Mouse (Mus musculus) forebrain, embryonic 14.5 days (tissue): ENCODE results near the gene Hmgcs2. TPM values are rescaled to one million over a fixed set of nuclear protein-coding genes. Genes with fewer than 3 reads are reported as not detected.

ENCODE experiments used
- ATAC-seq: fragments of 200-750 bp; cut with Nextera tagmentation; 2 replicates; pipeline ENCODE4 v1.8.0; 2017; ENCODE audit warnings: mild to moderate bottlenecking, moderate library complexity
- DNase-seq: peaks from one replicate; pipeline ENCODE4 v3.0.0-alpha.2; 2015; ENCODE audit warnings: low spot score
- H3K27ac ChIP-seq: fragments of 300-500 bp; sonication (generic); 2 replicates; pipeline ENCODE4 v1.5.1; 2014; ENCODE audit warnings: low read depth, mild to moderate bottlenecking, control low read depth, low read length, moderate library complexity
- H3K27me3 ChIP-seq: fragments of 300-500 bp; sonication (generic); replicated peaks from 2 replicates; pipeline ENCODE4 v1.6.1; 2014; ENCODE audit warnings: low read length, control low read depth, mixed read lengths; ENCODE audit not compliant: control insufficient read depth, insufficient read depth
- H3K36me3 ChIP-seq: fragments of 300-500 bp; sonication (generic); 2 replicates; pipeline ENCODE4 v1.6.1; 2014; ENCODE audit warnings: low read length, control low read depth; ENCODE audit not compliant: control insufficient read depth, insufficient read depth
- H3K4me1 ChIP-seq: fragments of 300-500 bp; sonication (generic); 2 replicates; pipeline ENCODE4 v1.6.1; 2014; ENCODE audit warnings: antibody characterized with exemption, low read length, control low read depth; ENCODE audit not compliant: control insufficient read depth, insufficient read depth
- H3K4me2 ChIP-seq: fragments of 300-500 bp; sonication (generic); 2 replicates; pipeline ENCODE4 v1.6.1; 2014; ENCODE audit warnings: mild to moderate bottlenecking, control low read depth, low read length
- H3K4me3 ChIP-seq: fragments of 300-500 bp; sonication (generic); 2 replicates; pipeline ENCODE4 v1.5.1; 2014; ENCODE audit warnings: low read depth, low read length, control low read depth
- H3K9ac ChIP-seq: fragments of 300-500 bp; sonication (generic); 2 replicates; pipeline ENCODE4 v1.6.1; 2014; ENCODE audit warnings: mild to moderate bottlenecking, low read length, control low read depth, moderate library complexity
- H3K9me3 ChIP-seq: fragments of 300-500 bp; sonication (generic); replicated peaks from 2 replicates; pipeline ENCODE4 v1.6.1; 2016; ENCODE audit warnings: low read length, control low read depth, mixed read lengths; ENCODE audit not compliant: control insufficient read depth
- WGBS: fragments of 180-500 bp; shearing (Covaris S2); extraction: QIAGEN DNeasy Blood & Tissue Kit; methylation state at CpG from one replicate; pipeline ENCODE4 v1.1.7; 2014; 5-methylcytosine and 5-hydroxymethylcytosine counted together
- polyA plus RNA-seq: library from polyadenylated mRNA; unstranded; fragments of >200 nt; fragmentation: Nextera tagmentation; extraction: Ambion mirVana; gene quantifications from 2 replicates; pipeline ENCODE4 v1.2.1, GENCODE M21; 2014

Gene Hmgcs2
- polyA plus RNA-seq, 1 experiment from 2014 or later, result 10.2 TPM

DNA sequence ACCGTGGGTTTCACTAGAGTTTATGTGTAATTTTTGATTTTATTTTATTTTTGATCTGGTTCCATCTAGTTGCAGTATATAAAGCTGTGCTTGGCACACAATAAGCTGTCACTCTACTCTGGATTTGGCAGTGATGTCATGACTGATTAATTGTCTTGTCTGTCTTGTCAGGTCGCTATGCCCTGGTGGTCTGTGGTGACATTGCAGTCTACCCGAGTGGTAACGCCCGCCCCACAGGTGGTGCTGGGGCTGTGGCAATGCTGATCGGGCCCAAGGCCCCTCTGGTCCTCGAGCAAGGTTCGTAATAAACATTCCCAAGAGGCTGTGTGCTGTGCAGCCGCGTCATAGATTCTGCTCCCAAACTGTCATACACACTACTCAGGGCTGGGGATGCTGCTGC lies 15.7 kb downstream of the Hmgcs2 start:
- no peaks in the 10 kb centered on the region for H3K27me3 ChIP-seq
- H3K36me3 ChIP-seq, result no peaks in the 10 kb centered on the region
- 73% methylated on average over 10 of the region's 10 CpGs for WGBS
- no peaks in the 10 kb centered on the region for H3K9me3 ChIP-seq
- no peaks in the 10 kb centered on the region for H3K4me1 ChIP-seq
- no peak overlapping the region for H3K4me3 ChIP-seq
- ATAC-seq (no peak), DNase-seq (no peak)
- no peak overlapping the region for H3K27ac ChIP-seq
- no peak overlapping the region for H3K4me2 ChIP-seq
- no peak overlapping the region for H3K9ac ChIP-seq

DNA sequence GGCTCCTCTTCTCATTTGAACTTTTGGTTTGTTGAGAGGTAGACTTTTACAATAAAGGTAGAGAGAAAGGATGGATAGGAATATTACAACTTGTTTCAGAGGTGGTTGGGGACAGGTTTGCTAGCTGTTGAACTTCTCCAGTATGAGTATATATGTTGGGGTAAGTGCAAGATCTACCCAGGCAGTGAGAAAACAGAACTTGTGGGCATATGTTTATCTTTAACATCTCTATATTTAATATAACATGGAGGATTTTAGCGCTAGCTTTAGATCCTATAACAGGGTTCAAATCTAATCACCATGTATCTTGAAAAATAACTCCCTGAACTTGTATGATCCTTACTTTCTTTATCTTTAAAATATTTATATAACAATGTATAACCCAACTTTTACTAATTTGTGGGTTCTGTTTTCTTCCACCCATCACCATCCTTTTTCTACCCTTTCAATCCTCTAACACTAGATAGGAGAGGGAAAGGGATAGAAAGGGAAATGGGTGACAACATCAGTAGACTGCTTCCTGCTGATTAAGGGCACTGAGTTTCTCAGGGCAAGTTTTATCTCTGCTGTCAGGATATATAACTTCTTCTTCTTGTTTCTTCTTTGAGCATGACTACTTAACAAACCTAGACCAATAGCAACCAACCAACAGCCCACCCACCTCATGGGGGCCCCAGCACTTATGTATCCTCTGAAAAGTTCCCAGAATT lies 19.3 kb downstream of the Hmgcs2 start:
- whole genome bisulfite sequencing, result 97% methylated on average over 1 of the region's 1 CpGs
- ATAC-seq (no peak), DNase-seq (no peak)
- Histone ChIP-seq H3K9ac (no peak overlapping the region), H3K4me1 (no peaks in the 10 kb centered on the region), H3K27ac (no peak overlapping the region), H3K4me2 (no peak overlapping the region), H3K9me3 (no peaks in the 10 kb centered on the region), H3K27me3 (no peaks in the 10 kb centered on the region), H3K36me3 (no peaks in the 10 kb centered on the region), H3K4me3 (no peak overlapping the region)

DNA sequence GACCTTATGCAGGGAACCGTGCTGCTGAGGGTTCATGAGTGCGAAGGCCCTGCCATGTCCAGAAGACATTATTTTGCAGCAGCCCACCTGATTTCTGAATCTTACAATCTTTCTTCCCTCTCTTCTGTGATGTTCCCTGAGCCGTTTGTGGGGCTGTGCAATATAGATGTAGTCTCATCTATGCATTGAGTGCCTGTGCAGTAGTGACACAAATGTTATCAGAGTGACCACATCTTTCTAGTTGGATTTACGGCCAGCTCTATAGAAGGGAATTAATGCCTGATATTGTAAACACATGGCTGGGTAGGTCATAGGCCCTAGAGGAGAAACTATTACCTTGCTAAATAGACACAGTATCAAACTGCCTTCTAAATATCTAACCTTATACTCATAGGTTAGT lies 20.0 kb downstream of the Hmgcs2 start:
- H3K36me3 ChIP-seq, result no peaks in the 10 kb centered on the region
- ATAC-seq (no peak), DNase-seq (no peak)
- WGBS, result 91% methylated on average over 4 of the region's 4 CpGs
- H3K4me3 ChIP-seq, result no peak overlapping the region
- H3K27me3 ChIP-seq, result no peaks in the 10 kb centered on the region
- H3K4me2 ChIP-seq, result no peak overlapping the region
- H3K4me1 ChIP-seq, result no peaks in the 10 kb centered on the region
- H3K9ac ChIP-seq, result no peak overlapping the region
- no peaks in the 10 kb centered on the region for H3K9me3 ChIP-seq
- no peak overlapping the region for H3K27ac ChIP-seq

DNA sequence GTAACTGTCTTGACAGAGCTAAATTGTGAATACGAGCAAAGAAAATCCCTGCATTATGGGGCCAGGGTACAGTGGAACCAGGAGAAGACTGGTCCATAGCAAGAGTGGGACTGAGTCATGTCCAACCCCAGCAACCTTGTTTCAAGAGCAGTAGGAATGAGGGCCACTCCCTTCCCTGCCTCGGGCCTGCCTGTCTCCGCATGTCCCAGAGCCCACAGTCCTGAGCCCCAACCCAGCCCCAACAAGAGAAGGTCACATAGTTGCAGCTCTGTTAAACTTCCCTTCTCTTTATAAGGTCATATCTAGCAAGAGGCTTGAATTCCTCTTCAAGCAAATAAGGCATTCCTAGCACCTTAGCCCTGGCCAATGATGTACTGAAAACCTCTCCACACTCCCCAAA lies 21.5 kb downstream of the Hmgcs2 start:
- WGBS, result 88% methylated on average over 3 of the region's 3 CpGs
- H3K9me3 ChIP-seq, result no peaks in the 10 kb centered on the region
- ATAC-seq, result no peak

DNA sequence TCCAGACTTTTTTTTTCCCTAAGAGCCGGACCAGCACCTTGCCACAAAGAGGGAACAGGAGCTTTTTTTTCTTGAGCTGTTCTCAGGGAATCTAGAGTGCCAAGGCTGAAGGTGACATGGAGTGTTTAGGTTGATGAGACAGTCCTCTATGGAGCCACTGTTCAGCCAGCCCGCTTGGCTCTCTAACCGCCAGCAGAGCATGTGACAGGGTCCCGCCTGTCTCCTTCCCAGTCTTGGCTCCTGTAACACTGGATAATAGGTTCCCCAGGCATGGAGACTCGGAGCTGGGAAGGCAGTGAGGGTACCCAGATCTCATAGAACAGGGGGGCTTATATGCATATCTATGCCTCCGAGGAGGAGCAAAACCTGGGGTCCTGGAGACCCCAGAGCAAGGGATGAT lies 28.4 kb downstream of the Hmgcs2 start:
- no peak overlapping the region for H3K4me3 ChIP-seq
- 80% methylated on average over 6 of the region's 6 CpGs for WGBS
- no peaks in the 10 kb centered on the region for H3K9me3 ChIP-seq
- H3K4me1 ChIP-seq, result no peaks in the 10 kb centered on the region
- no peak for ATAC-seq
- H3K27me3 ChIP-seq, result no peaks in the 10 kb centered on the region
- DNase-seq, result no peak
- no peak overlapping the region for H3K4me2 ChIP-seq
- H3K36me3 ChIP-seq, result no peaks in the 10 kb centered on the region
- no peak overlapping the region for H3K9ac ChIP-seq
- H3K27ac ChIP-seq, result no peak overlapping the region

More for the DNA sequence above, 21.5 kb downstream of the Hmgcs2 start:
- Histone ChIP-seq H3K9ac (no peak overlapping the region), H3K36me3 (no peaks in the 10 kb centered on the region), H3K4me3 (no peak overlapping the region), H3K27ac (no peak overlapping the region), H3K4me2 (no peak overlapping the region), H3K27me3 (no peaks in the 10 kb centered on the region), H3K4me1 (no peaks in the 10 kb centered on the region)
- DNase-seq, result no peak

DNA sequence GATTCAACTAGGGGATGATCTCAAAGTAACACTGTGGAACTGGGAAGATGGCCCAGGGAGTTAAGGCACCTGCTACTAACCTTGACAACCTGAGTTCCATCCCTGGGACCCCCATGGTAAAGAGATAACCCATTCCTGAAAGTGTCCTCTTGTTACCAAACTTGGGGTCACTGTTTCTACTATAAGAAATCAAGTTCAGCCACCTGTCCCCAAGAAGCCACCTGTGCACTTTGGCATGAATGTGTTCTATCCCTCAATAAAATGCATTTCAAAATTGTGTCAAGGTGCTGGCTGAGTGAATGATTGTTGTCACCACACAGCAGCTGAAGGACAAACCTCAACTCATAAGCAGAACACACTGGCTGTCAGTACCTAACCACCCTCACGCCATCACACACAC lies 30.2 kb downstream of the Hmgcs2 start:
- H3K9ac ChIP-seq, result no peak overlapping the region
- peaks cover 3% of the 10 kb centered on the region; the same call in 1 of the 2 replicates for H3K36me3 ChIP-seq
- WGBS, result 80% methylated on average over 1 of the region's 1 CpGs
- no peaks in the 10 kb centered on the region for H3K4me1 ChIP-seq
- no peaks in the 10 kb centered on the region for H3K27me3 ChIP-seq
- ATAC-seq (no peak), DNase-seq (no peak)
- H3K27ac ChIP-seq, result no peak overlapping the region
- no peak overlapping the region for H3K4me2 ChIP-seq
- no peak overlapping the region for H3K4me3 ChIP-seq
- H3K9me3 ChIP-seq, result no peaks in the 10 kb centered on the region

DNA sequence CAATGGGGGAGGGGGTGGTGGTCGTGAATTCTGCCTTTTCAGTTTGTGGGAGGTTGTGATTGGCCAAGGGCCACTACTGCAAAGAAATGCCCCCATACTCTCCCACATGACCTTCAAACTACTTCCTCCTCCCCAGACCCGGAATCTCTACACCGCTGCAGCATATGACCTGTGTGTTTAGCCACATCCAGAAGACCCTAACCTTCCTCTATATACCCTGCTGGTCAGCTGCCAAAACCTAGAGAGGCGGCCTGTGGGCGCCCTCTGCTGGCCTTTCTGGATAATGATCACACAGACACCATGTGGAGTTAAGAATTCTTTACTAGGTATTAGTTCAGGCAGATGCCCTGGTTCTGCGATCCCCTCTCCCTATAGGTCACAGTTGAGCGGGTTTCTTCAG lies 32.6 kb downstream of the Hmgcs2 start:
- DNase-seq, result peak; percentile 79
- 31% methylated on average over 6 of the region's 7 CpGs for WGBS
- peaks cover 3% of the 10 kb centered on the region; the same call in 1 of the 2 replicates for H3K36me3 ChIP-seq

DNA sequence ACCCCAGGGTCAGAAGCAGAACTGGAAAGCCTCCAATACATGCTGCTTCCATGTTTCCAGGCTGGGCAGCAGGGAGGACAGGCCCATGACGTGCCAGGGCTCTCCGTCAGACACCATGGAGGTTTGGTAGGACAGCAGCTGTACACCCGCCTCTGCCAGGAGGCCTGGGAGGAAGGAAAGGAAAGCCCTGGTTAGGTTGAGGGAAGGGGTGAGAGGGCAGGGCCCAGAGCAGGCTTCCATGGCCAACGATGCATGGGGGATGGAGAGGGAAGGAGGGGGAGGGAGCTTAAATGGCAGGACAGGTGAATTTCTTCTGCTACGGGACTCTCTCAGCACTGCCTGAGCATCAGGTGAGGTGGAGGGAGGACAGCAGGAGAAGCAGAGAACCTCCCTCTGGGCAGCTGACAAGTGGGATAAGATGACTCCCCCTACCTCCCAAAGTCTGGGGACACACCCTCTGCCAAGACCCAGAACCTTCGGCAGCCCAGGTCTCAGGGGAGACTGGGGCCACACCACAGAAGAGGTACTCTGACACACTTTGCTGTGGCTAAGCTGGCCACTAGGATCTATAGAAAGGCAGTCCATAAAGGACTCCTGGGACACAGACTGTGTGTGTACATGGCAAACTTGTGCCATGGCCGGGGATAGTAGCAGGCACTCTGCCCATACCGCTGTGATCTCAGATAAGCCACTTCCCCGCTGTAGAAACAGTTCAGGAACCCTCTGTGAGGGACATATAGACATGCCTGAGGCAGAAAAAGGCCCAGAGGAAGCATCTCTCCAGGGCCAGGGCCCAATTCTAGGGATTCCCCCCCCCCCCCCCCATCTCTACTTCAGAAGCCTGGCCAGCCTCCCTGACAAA lies 33.3 kb downstream of the Hmgcs2 start:
- Histone ChIP-seq H3K27me3 (no peaks in the 10 kb centered on the region), H3K4me3 (no peak overlapping the region), H3K9me3 (no peaks in the 10 kb centered on the region), H3K4me1 (peaks cover 12% of the 10 kb centered on the region), H3K27ac (no peak overlapping the region), H3K4me2 (no peak overlapping the region), H3K9ac (no peak overlapping the region), H3K36me3 (peaks cover 3% of the 10 kb centered on the region; the same call in 1 of the 2 replicates)
- ATAC-seq, result peak; percentile 27; the same call in 1 of the 2 replicates
- WGBS, result 79% methylated on average over 9 of the region's 9 CpGs
- no peak for DNase-seq

More for the DNA sequence above, 32.6 kb downstream of the Hmgcs2 start:
- Histone ChIP-seq H3K4me2 (no peak overlapping the region), H3K9ac (no peak overlapping the region), H3K9me3 (no peaks in the 10 kb centered on the region), H3K4me1 (peaks cover 6% of the 10 kb centered on the region; the same call in 1 of the 2 replicates), H3K4me3 (no peak overlapping the region), H3K27me3 (no peaks in the 10 kb centered on the region), H3K27ac (no peak overlapping the region)
- ATAC-seq, result peak; percentile 72

DNA sequence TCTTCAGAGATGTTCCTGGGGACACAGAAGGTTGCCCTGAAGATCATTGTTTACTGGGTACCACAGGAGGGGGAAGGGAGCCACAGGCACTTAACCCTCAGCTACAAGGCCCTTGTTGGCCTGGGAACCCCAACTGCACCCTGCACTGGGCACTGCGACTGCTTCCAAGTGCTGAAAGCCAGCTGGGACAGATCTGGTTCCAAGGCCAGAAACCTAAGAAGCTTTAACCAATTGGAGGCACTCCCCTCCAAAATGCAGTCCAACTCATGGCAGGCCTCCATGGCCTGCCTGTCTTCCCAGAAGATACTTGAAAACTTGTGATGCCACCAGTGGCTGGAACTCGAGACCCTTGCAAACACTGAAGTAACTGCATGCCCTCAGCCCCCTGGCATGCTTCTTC lies 34.9 kb downstream of the Hmgcs2 start:
- Histone ChIP-seq H3K27me3 (no peaks in the 10 kb centered on the region), H3K4me3 (no peak overlapping the region), H3K9ac (no peak overlapping the region), H3K9me3 (no peaks in the 10 kb centered on the region), H3K4me1 (peaks cover 26% of the 10 kb centered on the region), H3K4me2 (no peak overlapping the region), H3K27ac (no peak overlapping the region), H3K36me3 (peaks cover 8% of the 10 kb centered on the region; the same call in 1 of the 2 replicates)
- DNase-seq, result no peak
- 83% methylated on average over 2 of the region's 2 CpGs for WGBS
- ATAC-seq, result no peak
